Mouse (Mus musculus) G1E-ER4 (cell line): ENCODE measurements around the gene Abhd17c. TPM values are rescaled to one million over a fixed set of nuclear protein-coding genes. Genes with fewer than 3 reads are reported as not detected.

Experiments
- GATA1 ChIP-seq: IDR thresholded peaks from one replicate; pipeline ENCODE4 v1.8.0; 2012; ENCODE audit warnings: low read length, inconsistent platforms
- polyA plus RNA-seq: library from polyadenylated mRNA; stranded (reverse); fragments of >175 nt; gene quantifications from 2 replicates; pipeline ENCODE4 v1.2.3, GENCODE M21; 2012

Abhd17c gene
- polyA plus RNA-seq, 1 experiment = 40.3 TPM

DNA sequence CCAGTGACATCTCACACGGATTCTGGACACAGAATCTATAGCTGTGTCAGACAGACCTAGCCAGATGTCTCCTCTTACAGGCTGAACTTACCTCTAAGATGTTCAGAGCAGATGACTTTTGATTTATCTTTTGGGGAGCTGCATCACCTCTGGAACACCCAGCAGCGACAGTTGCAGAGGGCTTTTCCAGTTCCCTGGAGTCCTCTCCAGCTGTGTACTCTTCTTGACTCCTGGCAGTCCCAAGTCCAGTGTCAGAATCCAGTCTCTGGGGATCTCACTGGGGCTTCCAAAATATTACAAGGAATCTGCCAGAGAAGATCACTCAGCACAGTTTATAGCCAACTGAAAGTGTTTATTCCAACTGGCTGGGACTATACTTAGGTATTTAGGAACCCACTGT lies 12.7 kb upstream of the Abhd17c start:
- TF ChIP-seq GATA1 = no peak

DNA sequence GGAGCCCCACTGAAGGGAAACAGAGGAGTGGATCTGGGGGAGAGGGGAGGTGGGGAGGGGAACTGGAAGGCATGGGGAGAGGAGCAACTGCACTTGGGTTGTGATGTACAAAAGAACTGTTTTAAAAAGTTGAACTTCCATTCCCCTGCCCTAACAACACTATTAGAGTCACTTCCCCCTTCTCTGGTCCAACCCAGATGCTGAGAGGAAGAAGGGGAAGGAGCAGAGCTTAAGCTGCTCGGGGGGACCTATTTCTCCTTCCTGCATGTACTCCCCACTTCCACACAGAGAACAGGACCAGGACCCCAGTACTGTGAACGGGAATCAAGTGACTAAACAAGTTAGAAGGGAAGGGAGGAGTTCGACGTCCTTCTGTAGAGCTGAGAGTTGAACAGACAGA lies 11.9 kb upstream of the Abhd17c start:
- TF ChIP-seq GATA1 = no peak

DNA sequence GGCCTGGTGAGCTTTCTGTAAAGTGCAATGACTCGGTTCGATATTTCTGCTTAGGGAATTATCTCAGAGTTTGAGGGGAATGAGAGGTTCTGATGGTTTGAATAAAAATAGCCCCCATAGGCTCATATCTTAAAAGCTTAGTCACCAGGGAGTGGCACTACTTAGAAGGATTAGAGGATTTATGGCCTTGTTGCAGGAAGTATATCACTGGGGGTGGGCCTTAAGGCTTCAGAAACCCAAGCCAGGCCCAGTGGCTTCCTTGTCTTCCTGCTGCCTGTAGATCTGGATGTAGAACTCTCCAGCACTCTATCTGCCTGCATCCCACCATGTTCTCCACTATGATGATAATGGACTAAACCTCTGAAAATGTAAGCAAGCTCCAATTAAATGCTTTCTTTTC lies 7.7 kb upstream of the Abhd17c start:
- no peak for TF ChIP-seq GATA1

DNA sequence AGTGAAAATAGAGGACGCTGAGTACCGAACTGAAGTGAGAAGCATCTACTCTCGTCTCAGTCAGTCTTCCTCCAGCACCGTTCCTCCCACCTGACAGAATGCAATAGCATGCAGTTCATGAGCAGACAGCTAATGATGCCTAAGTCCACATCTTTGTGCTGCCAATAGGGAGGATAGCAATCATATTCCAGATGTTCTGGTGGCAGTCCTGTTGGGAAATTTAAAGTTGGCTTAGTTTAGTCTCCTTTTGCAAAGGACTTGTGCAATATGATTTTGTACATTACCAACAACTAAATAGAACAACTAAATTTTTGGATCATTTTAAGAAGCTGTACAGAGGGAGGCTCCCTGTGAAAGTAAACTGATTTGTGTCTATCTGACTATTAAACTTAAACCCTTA lies 2.1 kb upstream of the Abhd17c start:
- TF ChIP-seq GATA1 = no peak

DNA sequence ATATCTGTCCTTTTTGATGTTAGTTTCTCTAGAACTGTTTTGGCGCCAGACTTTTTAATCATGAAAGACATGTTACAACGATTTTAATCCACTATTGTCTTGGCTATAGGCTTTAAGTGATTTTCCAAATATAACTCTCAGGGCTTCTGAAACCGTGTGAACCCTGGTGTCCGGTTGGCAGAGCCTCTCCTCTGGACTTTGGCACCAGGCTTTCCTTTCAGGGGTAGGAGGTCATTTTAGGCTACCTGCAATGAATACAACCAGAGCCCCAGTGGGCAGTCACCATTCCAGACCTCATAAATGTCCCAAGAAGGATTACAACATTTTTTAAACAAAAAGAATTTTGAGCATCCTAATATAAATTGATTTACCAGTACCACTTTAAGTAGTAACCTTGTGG lies 1.1 kb upstream of the Abhd17c start:
- TF ChIP-seq GATA1 = no peak

DNA sequence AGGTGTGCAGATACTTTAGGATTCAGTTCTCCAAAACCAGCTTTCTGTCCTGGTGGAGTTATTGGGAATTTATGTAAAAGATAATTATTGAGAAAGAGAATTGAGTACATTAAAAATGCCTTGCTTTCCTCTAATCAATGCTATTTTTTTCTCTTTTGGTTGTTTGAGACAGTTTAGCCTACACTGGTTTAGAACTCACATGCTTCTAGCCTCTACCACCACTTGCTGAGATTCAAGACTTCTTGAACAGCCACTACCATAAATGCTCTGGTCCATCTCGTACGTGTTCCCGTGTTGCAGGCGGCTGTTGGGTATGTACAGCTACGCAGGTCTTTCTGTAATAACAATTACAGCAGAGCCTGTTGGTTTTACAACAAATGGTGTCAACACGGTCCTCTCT lies 681 bp upstream of the Abhd17c start:
- no peak for TF ChIP-seq GATA1

DNA sequence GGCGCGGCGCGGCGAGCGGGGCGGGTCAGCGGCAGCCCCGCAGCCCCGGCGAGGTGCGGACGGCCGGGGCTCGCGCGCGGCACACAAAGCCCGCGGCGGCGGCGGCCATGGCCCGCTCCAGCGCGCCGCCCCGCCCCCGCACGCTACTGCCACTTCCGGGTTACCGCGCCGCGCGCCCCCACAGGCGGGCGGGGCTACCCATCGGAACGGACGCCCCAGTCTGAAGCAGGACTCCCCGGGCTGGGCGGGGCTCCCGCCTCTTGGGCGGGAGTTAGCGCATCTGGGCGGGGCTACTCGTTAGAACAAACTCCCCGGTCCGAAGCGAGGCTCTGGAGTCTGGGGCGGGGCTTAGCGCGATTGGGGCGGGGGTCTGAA lies 254 bp upstream of the Abhd17c start:
- no peak for TF ChIP-seq GATA1

DNA sequence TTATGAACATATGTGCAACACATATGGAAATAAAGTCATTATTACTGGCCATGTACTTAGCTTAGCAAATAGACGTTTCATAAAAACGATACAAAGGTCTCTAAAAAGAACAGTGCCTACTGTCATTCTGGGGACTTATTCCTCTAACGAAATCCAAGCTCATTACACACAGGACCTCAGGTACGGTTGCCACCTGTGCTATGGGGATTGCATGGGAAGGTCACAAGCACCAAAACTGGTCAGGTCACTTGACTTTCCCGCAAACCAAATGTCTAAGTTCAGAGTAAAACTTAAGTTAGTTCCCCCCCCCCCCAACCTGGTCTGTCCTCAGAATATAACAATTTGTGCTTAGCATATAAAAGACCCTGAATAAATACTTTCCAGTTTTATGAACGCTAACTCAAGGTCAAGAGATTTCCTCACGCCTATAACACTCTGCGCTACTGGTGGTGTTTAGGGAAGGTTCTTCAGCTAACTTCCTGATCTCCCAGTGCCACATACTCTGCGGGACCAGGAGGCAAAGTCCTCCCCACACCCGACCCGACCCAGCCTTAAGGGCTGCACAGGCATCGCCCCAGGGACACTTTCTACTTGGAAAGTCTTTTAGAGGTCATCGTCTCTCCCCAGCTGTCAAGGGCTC lies 1.2 kb downstream of the Abhd17c start:
- no peak for TF ChIP-seq GATA1

DNA sequence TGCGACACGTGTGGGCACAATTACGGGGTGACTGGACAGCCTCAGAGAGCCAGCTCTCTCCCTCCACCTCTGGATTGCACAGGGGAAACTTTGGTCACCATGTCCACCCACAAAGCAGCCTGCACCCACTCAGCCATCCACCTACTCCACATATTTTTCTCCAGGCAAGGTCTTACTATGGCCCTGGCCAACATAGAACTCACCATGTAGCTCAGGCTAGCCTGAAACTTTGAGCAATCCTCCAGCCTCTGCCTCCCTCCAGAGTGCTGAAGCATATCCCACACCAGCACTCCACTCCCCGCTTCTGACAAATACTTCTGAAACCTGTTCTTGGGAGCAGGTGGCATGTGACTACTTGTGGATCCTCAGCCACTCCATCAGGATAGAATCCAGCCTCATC lies 1.9 kb downstream of the Abhd17c start:
- TF ChIP-seq GATA1 = no peak

DNA sequence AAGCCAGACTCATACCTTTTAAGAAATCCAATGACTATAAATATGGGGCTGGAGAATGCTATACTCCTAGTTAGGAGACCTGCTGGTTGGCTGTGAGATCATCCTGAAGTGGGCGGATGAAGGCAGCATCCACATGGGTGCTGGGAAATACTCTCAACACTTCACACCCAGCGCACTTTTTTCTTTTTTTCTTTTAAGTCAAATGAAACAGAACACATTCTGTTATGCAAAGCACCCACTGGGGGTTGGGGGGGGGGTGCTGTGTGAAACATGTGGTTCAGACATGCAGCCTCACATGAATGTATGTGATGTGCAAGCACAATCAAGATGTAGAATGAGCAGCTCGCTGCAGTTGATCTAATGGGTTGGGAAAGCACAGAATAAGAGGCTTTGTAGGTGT lies 2.8 kb downstream of the Abhd17c start:
- TF ChIP-seq GATA1 = no peak

DNA sequence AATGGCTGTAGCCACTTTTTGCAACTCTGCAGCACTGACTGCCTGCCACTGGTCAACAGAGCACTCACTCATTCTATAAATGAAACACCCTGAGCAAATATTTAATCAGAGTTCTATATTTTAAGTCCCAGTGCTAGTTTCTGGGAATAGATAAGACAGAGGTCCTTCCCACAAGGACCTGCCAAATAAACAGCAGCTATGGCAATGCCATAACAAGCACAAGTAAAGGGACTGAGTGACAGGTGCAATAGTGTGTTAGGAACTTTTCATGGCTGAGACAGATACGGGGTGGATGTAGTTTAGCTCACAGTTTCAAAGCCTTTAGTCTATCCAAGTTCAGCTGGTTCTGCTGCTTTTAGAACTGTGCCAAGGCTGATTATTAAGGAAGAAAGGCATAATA lies 3.9 kb downstream of the Abhd17c start:
- TF ChIP-seq GATA1 = no peak

DNA sequence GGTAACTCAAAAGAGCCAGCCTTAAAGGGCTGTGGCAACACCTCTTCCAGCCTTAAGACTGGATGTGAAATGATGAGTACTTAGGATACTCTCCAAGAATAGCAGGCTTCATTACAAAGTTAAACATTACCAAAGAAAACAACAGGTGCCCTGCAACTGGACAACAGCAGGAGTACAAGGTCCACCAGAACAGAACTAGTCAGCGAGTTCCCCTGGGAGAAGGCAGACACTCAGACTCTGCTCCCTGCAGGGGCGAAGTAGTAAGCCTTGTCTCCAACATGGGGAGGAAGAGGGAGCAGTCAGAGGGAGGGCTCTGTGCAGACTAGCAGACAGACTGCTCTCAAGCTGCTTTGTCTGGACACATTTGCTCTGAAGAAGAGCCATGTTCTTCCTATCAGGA lies 6.1 kb downstream of the Abhd17c start:
- TF ChIP-seq GATA1 = no peak

DNA sequence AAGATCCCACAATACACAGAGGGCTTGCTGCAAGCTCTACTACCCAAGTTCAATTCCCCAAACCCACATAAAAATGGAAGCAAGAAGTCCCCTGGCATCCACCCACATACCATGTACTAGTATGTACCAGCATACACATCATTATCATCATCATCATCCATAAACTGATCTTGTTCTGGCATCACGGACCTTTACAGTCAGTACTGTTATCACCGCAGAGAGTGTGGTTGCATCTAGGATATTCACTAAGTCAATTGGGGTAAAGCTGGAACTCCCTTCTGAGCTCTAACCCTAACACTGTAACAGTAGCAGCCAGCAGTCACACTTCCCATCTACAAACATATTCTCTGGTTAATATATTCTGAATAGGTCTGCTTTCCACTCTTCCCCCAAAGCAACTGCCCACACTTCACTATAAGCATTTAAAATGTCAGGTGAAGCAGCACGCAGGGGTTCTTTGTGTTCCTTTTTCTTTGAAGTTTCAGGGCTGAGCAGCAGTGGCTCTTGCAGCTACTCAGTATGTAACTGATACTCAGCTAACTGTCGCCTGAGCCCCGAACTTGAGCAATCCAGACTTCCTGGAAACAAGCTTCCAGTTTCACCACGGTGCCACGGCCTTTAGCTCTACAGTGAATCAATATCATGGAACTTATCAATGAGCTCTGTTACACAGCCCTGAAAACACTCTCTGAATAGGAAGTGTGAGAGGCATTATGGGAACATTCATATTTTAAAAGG lies 8.8 kb downstream of the Abhd17c start:
- no peak for TF ChIP-seq GATA1

DNA sequence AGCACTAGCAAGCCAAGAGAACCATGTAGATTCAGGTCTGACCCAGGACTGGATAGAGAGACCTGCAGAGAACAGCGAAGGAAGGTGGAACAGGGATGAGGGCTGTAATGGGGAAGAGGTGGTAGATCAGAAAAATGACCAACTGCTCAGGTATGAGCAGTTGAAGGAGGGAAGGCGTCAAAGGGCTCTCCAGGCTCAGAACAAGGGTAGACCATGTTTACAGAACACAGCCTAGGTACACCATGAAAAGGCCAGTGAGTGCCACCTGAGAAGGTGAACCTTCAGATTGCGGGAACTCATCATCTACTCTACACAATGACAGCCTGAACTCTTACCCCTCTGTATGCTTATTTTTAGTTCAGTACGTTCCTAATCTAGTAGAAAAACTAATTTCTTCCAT lies 9.5 kb downstream of the Abhd17c start:
- no peak for TF ChIP-seq GATA1

DNA sequence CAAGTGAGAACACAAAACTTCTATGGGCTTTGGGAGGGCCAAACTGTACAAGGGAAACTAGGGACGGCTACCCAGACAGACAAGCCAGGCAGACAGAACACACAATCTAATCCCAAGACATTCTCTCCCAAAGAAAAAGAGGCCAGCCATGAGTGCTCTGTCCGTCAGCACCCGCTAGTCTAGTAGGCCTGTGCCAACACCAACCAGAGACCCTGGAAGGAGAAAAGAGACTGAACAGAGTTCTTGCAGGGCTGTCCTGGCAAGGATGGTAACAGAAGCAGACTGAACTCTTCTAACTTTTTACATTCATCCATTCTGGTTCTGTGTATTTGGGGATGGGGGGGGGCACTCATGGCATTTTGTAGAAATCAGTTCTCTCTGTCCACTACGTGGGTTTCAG lies 12.1 kb downstream of the Abhd17c start:
- no peak for TF ChIP-seq GATA1

DNA sequence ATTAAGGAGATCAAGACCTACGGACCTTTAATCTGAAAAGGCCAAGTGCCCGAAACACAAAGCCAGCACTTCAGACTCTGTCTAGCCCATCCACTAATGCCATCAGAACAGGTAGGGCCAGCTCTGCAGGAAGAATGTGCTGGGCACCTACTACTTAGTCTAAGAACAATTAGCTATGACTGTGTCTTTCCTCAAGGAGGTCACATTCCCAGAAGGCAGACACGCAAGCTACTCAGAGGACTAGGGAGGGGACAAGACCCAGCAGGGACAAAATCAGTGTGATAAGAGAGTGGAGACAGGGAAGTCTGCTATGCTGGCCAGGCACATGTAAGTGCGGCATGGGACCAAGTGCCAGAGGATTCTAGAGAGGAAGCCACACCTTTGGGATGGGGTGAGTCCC lies 13.0 kb downstream of the Abhd17c start:
- no peak for TF ChIP-seq GATA1

DNA sequence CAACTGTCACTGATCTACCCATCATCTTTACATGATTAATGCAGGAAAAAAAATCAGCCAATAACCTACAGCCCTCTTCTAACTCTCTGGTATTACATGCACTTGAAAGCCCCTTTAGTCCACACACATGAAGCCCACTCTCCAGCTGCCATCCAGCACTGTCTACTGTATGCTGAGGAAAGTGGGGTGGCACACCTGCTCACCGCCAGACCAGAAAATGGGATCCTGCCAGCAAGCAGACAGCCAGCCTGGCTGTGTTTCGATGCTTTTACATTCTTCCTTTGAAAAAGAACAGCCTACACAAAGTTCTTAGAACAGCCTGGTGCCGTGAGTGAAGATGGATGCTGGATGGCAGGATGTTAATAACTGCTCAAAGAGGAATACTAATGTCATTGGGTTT lies 13.9 kb downstream of the Abhd17c start:
- TF ChIP-seq GATA1 = no peak
